Mouse (Mus musculus) activated CD4-positive, CD25-positive, alpha-beta regulatory T cell, adult 9 weeks (primary cell): Measurements from ENCODE around the gene Tspan33. TPM values are rescaled to one million over a fixed set of nuclear protein-coding genes. Genes with fewer than 3 reads are reported as not detected.

Experiments used
- polyA plus RNA-seq: library from polyadenylated mRNA; unstranded; fragments of 100-300 nt; shearing (Covaris generic); gene quantifications from one replicate; pipeline ENCODE4 v1.2.1, GENCODE M21; 2017

Tspan33 gene
- polyA plus RNA-seq: 0.15 TPM

GRCm38 (mm10) chr6:29693953-29694352 lies at the start of gene Tspan33:
TSS of gene Tspan33 (plus strand) at chr6:29694222.

DNA sequence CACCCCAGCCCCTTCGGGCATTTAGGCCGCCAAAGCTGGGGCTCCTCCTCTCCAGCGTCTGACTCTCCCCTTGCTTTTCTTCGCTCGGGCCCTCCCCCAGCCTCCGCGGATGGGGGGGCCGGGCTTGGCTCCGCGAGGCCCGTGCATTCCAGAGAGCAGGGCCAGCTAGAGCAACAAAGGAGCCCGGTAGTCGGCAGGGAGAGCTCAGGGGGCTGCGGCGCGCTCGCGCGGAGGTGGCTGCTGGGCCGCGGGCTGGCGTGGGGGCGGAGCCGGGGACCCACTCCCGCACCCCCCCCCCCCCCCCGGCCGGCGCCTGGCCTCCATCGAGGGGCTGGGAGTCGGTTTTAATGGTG lies 41.3 kb downstream of the Tspan33 start, which contains the start of gene Smo:
TSS of gene Smo (plus strand) at position 168 of the 353 bp plus-strand sequence.

Other genes with a start within 250 kb of the Tspan33 start
- 393 TPM for gene Atp6v1f, start 226.5 kb upstream of the Tspan33 start, polyA plus RNA-seq
- 0.42 TPM for gene Atp6v1fnb, start 222.8 kb upstream of the Tspan33 start, polyA plus RNA-seq
- gene Kcp, start 186.3 kb upstream of the Tspan33 start, polyA plus RNA-seq: not detected
- gene Irf5, start 167.6 kb upstream of the Tspan33 start, polyA plus RNA-seq: 43.4 TPM
- 112 TPM for gene Tnpo3, start 84.3 kb upstream of the Tspan33 start, polyA plus RNA-seq
- gene Smo, start 41.3 kb downstream of the Tspan33 start, polyA plus RNA-seq: not detected
- 146 TPM for gene Ahcyl2, start 73.8 kb downstream of the Tspan33 start, polyA plus RNA-seq
- 0.15 TPM for gene Strip2, start 222.8 kb downstream of the Tspan33 start, polyA plus RNA-seq